Mouse (Mus musculus): Measurements from ENCODE around the gene Bpifb9a.

DNA sequence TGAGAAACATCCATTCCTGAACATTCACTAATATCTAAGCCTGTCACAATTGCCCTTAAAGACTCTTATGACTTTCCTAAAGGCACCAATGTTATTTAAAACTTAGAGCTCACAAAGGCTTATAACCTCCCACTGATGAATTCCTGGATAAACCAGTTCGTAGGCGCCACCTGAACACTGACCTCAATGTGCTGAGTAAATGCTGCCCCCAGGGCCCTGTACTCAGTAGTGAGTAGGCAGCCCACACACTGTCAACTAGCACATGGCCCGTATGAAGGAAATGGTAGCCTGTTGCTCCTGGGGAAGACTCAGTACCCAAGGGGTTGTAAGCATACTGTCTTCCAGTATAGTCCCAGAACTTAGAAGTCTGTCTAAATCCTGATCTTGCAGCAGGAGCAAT is 44.1 kb downstream of the Bpifb9a start:
- TF ChIP-seq FLI1 (IDR thresholded peaks at IDR 0.05; ENCODE audit: low read length) (no peak), GATA1 (IDR thresholded peaks at IDR 0.05; ENCODE audit: borderline replicate concordance, low read length) (no peak)
